Mouse (Mus musculus): Measurements from ENCODE around the gene Gabrb2.

DNA sequence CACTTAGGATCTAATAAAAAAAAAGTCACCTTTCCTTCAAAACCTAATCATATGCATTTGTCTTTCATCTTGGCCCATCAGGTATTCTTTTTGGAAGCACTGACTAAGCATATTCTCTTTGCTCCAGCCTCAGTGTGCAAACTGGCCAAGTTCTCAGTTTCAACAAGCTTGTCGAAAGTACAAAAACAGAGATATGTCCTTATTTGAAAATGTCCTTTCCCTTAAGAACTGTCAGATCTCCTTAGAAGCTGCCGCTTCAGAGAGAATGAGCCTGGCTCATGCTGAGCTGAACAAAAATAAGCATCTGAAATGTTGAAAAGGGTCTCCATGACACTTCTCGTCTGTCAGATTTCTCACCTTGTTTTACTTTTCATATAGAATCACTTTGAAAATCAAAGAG, 55.0 kb downstream of the Gabrb2 start:
- TF ChIP-seq POLR2A (IDR thresholded peaks at IDR 0.05; ENCODE audit: insufficient read length, low read depth) (no peak), MYOD1 (IDR thresholded peaks at IDR 0.05; ENCODE audit: control insufficient read depth in 1 of 3, insufficient read length in 2 of 3, low read depth in 2 of 3) (no peak), TCF12 (IDR thresholded peaks at IDR 0.05; ENCODE audit: insufficient read depth, poor library complexity, severe bottlenecking) (no peak)
